Mouse (Mus musculus) inflammation-experienced regulatory T-cells (primary cell): ENCODE measurements around the gene Pde11a. TPM values are rescaled to one million over a fixed set of nuclear protein-coding genes. Genes with fewer than 3 reads are reported as not detected.

Experiments
- polyA plus RNA-seq, 2 experiments: library from polyadenylated mRNA; unstranded; fragments of 100-300 nt; shearing (Covaris generic); gene quantifications; one replicate each; pipeline ENCODE4 v1.2.1; 2017

The Pde11a gene
- polyA plus RNA-seq, result 1 to 10 TPM; 6.7 to 7.9 TPM

DNA sequence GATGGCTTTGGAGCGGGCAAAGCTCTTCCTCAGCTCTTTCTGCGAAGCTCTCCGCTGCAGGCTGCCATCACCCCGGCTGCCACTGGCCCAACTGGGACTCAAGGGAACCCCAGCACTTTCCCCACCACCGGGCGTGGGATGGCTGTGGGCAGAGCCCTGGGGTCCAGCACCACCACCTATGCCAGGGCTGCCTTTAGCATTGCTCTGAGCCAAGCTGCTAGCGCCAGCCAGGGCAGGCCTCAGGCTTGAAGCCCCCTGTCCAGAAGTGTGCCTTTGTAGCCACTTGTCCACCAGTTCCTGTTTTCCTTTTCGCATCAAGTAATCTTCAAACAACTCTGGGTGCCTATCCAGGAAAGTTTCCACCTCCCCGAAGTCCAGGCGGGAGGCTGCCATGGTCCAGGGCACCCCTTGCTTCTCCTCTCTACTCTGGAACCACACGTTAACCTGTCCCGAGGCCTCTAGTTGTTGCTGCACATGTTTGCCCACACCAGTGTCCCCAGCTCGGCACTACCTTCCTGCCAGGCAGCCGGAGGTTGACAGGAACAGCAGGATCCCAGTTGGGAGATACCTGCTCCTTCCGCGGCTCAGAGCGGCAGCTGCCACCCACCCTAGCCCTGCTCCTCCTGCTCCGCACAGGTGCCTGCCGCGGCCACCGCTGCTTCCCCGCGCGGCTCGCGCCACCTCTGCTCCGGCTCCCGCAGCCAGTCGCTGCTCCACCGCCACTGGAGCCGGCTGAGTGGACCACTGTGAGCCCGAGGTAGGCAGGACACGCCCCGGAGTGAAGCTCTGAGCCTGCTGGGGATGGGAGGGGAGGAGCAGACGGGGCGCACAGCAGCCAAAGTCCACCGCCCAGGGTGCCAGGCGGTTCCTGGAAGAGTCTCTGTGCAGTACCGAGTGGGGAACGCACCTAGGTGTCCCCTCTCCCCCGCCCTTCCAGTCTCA, at the start of gene Pde11a:
TSS of gene Pde11a (minus strand) at position 560 of the 942 bp plus-strand sequence.

DNA sequence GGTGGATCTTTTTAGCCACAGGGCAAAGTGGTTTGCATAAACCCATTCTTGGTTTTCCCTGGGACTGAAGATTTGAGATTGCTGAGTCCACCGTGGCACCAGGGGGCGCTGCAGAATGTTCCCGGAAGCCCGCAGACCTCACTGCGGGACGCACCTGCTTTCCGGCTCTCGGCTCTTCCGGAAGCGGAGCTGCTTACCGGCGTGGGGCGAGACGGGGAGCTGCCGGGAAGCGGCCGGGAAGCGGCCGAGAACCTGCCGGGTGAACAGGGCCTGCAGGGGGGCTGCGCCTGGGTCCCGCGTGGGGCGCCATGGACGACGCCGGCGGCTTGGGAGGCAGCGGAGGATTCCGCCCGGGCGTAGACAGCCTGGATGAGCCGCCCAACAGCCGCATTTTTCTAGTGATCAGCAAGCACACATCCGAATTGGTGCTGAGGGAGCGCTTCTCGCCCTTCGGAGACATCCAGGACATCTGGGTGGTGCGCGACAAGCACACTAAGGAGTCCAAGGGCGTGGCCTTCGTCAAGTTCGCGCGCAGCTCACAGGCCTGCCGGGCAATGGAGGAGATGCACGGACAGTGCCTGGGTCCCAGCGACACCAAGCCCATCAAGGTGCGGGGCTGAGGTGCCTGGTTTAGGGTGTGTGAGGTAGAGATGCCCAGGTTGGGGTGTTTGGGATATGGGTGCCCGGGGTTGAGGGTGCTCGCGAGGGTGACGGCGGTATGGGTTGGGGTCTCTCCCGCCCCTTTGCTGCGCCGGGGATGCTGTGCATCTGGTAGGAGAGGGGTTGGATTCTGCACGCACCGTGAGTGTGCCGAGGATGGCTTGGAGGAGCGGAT, 31.5 kb upstream of the Pde11a start, which contains the start of gene Rbm45:
TSS of gene Rbm45 (plus strand) at position 164 of the 835 bp plus-strand sequence.

DNA sequence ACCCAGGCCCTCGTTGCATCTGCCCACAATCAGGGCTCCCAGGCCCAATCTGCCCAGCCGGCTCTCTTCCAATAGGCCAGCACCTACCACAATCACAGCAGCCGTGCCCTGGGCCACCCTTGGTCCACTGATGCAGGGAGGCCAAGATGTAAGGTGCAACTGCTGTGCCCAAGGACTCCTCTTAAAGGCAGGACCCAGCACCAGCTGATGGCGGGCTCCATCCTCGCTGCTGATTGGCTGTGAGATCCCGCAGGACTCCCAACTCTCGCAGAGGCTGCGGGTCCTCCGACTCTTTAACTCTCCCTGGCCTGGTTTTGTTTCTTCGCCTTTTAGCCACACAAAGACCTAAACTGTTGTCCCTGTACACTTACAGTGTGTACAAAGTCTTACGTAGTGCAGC, 21.7 kb upstream of the Pde11a start, which contains the start of gene Cyct:
TSS of gene Cyct (minus strand) at position 225 of the 400 bp plus-strand sequence.

DNA sequence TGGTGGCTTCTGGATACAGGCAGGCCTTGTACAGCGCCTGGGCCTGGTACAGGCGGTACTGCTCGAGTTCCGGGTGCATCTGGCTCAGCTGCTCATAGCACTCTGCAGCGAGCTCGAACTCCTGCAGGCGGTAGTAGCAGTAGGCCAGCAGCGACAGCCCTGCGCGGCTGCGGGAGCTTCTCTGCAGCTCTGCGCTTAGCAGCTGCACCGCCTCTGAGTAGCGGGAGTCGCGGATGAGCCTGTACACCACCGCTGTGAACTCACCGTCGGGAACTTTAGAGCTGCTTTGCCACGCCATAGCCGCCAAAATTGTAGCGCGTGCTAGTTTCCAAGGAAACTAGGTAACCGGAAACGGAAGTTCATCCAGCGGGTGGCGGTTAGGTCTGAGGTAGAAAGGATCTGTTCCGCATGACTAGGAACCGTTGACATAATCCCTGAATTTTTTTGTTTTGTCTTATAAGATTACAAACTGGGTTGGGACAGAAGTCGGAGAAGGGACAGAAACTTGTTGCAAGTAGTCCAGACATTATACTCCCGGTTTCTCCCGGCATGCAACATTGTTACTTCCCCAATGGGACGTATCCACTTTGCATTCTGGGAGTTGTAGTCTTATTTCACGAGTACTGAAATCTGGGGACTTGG, 357.0 kb downstream of the Pde11a start, which contains the start of gene Ttc30a1:
TSS of gene Ttc30a1 (minus strand) at position 528 of the 642 bp plus-strand sequence.

DNA sequence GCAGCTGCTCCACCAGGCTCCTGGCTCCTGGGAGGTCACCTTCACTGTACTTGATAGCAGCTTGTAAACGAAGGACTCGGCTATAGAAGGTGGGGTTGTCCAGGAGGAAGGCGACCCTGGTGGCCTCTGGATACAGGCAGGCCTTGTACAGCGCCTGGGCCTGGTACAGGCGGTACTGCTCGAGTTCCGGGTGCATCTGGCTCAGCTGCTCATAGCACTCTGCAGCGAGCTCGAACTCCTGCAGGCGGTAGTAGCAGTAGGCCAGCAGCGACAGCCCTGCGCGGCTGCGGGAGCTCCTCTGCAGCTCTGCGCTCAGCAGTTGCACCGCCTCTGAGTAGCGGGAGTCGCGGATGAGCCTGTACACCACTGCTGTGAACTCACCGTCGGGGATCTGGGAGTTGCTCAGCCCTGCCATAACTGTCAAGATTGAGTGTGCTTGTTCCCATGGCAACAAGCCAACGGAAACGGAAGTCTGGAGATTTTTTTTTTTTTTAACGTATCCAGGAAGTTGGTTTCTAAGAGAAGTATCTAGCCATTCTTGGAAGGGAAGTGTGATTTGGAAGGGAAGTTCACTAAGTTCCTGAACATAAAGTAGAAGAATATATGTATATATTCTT, 360.7 kb downstream of the Pde11a start, which contains the start of gene Ttc30a2:
TSS of gene Ttc30a2 (minus strand) at position 419 of the 617 bp plus-strand sequence.

Other genes with a start within 250 kb of the Pde11a start
- under 1 TPM in 1 of 2 experiments, not detected in 1; 0.89 TPM for gene Cyct, start 21.7 kb upstream of the Pde11a start, polyA plus RNA-seq
- 1 to 10 TPM; 4.2 to 9.4 TPM for gene Rbm45, start 31.2 kb upstream of the Pde11a start, polyA plus RNA-seq
- gene Osbpl6, start 67.7 kb upstream of the Pde11a start, polyA plus RNA-seq, result 1 to 10 TPM; 3.4 to 4.2 TPM